Mouse (Mus musculus) liver, postnatal 0 days (tissue): ENCODE data around the gene Aamp. TPM values are rescaled to one million over a fixed set of nuclear protein-coding genes. Genes with fewer than 3 reads are reported as not detected.

Experiments used
- ATAC-seq: fragments of 200-750 bp; cut with Nextera tagmentation; 2 replicates; pipeline ENCODE4 v1.8.0; 2017; ENCODE audit warnings: mild to moderate bottlenecking, moderate library complexity
- DNase-seq: peaks from one replicate; pipeline ENCODE4 v3.0.0-alpha.2; 2016
- H3K27ac ChIP-seq: fragments of 300-500 bp; sonication (generic); 2 replicates; pipeline ENCODE4 v1.5.1; 2014; ENCODE audit warnings: antibody characterized with exemption, moderate library complexity, mild to moderate bottlenecking, low read depth
- H3K27me3 ChIP-seq: fragments of 300-500 bp; sonication (generic); 2 replicates; pipeline ENCODE4 v1.6.1; 2014; ENCODE audit warnings: low read length, control low read depth, mixed read lengths; ENCODE audit not compliant: insufficient read depth
- H3K36me3 ChIP-seq: fragments of 300-500 bp; sonication (generic); replicated peaks from 2 replicates; pipeline ENCODE4 v1.6.1; 2014; ENCODE audit warnings: mild to moderate bottlenecking, control low read depth, low read length, moderate library complexity, mixed read lengths; ENCODE audit not compliant: insufficient read depth
- H3K4me1 ChIP-seq: fragments of 300-500 bp; sonication (generic); 2 replicates; pipeline ENCODE4 v1.6.1; 2014; ENCODE audit warnings: antibody characterized with exemption, mild to moderate bottlenecking, control low read depth; ENCODE audit not compliant: insufficient read depth
- H3K4me2 ChIP-seq: fragments of 300-500 bp; sonication (generic); 2 replicates; pipeline ENCODE4 v1.6.1; 2014; ENCODE audit warnings: low read depth, mild to moderate bottlenecking, low read length, moderate library complexity, mixed read lengths
- H3K4me3 ChIP-seq: fragments of 300-500 bp; sonication (generic); 2 replicates; pipeline ENCODE4 v1.5.1; 2014; ENCODE audit warnings: low read depth, low read length
- H3K9ac ChIP-seq: fragments of 300-500 bp; sonication (generic); replicated peaks from 2 replicates; pipeline ENCODE4 v1.6.1; 2014; ENCODE audit warnings: mild to moderate bottlenecking, moderate library complexity
- H3K9me3 ChIP-seq: fragments of 300-500 bp; sonication (generic); 2 replicates; pipeline ENCODE4 v1.6.1; 2016; ENCODE audit warnings: mild to moderate bottlenecking, control low read depth, low read length, mixed read lengths
- CTCF ChIP-seq: sonication (generic); IDR thresholded peaks from 2 replicates; pipeline ENCODE4 v1.5.1; 2016; ENCODE audit warnings: antibody characterized with exemption, low read depth
- EP300 ChIP-seq: IDR thresholded peaks from 2 replicates; pipeline ENCODE4 v1.6.1; 2016; ENCODE audit warnings: antibody characterized with exemption, low read depth, mild to moderate bottlenecking
- WGBS: fragments of 180-500 bp; shearing (Covaris S2); extraction: QIAGEN DNeasy Blood & Tissue Kit; methylation state at CpG from one replicate; pipeline ENCODE4 v1.1.7; 2014; ENCODE audit not compliant: insufficient replicate concordance; 5-methylcytosine and 5-hydroxymethylcytosine counted together
- polyA plus RNA-seq: library from polyadenylated mRNA; unstranded; fragments of >200 nt; fragmentation: Nextera tagmentation; extraction: Ambion mirVana; gene quantifications from 2 replicates; pipeline ENCODE4 v1.2.1, GENCODE M21; 2015

Gene Aamp
- polyA plus RNA-seq, 1 experiment from 2014 or later: 109 TPM

DNA sequence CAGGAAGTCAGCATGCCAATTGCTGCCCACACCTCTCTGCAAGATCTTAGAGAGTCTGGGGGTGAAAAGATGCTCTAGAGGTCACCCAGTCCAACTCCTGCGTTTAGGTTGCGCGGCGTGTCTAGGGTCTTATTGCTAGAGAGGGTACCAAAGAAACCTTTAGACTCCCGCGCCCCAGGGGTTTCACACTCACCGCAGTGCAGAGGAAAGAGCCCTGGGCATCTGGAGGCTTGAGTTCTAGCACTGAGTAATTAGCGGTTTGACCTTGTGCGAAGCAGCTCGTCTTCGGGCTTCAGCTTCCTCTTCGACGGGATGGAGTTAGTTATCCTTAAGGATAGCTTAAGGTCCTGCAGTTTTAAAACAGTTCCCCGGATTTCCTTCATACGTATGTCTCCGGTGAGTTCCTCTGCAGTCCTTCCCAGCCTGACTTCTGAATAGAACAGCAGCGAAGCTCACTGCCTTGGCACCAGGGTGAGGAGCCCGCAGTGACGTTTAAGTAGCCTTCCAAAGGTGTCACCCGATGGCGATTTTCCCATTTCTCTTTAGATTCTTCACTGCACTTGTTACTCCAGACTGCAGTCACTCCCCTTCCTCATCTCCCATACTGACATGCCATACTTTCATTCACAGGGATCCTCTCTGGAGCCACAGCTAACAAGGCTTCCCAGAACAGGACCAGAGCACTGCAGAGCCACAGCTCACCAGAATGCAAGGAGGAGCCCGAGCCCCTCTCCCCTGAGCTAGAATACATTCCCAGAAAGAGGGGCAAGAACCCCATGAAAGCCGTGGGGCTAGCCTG is 873 bp upstream of the Aamp start:
- no peak for DNase-seq
- Histone ChIP-seq H3K4me3 (peak overlapping the region; percentile 76), H3K9ac (peak overlapping the region; percentile 68), H3K27ac (no peak overlapping the region), H3K4me1 (peaks cover 18% of the 10 kb centered on the region), H3K4me2 (peak overlapping the region; percentile 84), H3K27me3 (no peaks in the 10 kb centered on the region), H3K9me3 (no peaks in the 10 kb centered on the region), H3K36me3 (peaks cover 24% of the 10 kb centered on the region)
- no peak for TF ChIP-seq CTCF
- no peak for TF ChIP-seq EP300
- 4% methylated on average over 23 of the region's 23 CpGs for WGBS
- ATAC-seq: no peak

DNA sequence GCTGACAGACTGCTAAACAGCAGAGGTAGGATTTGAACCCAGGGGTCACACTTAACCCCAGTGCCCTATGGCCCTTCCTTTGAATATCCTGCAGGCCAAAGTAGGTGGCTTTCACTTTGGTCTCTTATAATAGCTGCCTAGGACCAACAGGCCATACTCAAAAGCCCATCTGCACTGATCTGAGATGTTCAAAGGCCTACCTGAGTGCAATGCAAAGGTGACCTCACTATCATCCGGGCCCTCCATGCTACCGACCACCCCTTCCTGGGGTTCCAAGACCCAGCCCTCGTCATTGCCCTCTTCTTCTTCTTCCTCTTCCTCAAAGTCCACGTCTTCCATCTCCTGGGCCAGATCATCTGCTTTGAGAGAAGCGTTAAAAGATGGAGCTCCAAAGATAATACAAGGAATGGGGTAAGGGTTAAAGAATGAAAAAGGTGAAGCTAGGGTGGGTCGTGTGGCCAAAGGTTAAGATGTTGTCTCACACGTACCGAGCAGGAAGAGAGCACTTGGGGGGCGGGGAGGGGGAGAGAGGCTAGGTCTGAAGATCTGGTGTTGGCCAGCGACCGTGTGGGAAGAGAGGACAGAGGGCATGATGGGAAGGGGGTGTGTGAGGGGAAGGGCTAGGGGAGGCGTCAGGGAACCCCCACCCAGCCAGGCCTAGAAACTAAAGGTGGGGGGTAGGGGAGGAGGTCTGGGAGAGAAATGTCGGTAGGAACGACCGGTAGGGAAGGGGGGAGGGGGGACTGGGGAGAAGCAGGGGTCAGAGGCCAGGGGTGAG is 663 bp downstream of the Aamp start:
- H3K9me3 ChIP-seq: no peaks in the 10 kb centered on the region
- H3K36me3 ChIP-seq: peaks cover 30% of the 10 kb centered on the region
- H3K4me2 ChIP-seq: peak overlapping the region; percentile 95
- peaks cover 16% of the 10 kb centered on the region for H3K4me1 ChIP-seq
- H3K27me3 ChIP-seq: no peaks in the 10 kb centered on the region
- WGBS: 8% methylated on average over 15 of the region's 15 CpGs
- peak overlapping the region; percentile 89 for H3K27ac ChIP-seq
- H3K9ac ChIP-seq: peak overlapping the region; percentile 85
- TF ChIP-seq EP300 (no peak), CTCF (no peak)
- DNase-seq (peak; percentile 70), ATAC-seq (peak; percentile 41)
- H3K4me3 ChIP-seq: peak overlapping the region; percentile 87

DNA sequence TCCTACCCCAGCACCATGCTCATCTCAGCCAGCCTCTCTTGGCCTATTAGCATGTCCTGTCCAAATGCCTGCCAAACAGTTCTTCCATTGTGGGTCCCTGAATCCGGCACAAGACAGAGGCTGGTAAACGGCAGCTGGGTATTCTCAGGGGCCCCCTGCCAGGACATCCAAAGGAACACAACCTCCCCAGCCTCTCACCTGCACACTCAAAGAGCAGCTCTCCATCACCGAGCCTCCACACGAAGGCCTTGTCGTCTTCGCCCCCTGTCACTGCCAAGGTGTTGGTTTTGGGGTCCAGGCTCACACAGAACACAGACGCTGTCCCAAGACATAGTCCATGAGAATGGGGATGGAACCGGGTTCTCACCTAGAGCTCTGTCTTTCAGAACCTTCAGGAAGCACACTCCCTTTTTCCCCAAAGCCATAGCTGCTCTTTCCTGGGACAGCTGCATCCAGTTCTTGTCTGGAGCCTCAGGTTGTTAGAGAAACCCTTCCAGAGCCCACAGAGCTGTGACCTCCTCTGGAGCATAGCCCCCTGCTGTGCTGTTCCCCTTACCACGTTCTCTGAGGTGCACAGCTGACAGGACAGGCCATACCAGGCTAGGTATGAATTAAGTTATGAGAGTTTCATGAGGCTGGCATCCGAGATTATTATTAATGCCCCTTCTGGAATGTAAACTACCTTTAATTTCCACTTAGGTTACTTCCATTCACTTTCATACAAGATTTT is 1.5 kb downstream of the Aamp start:
- DNase-seq: no peak
- H3K27me3 ChIP-seq: no peaks in the 10 kb centered on the region
- peaks cover 9% of the 10 kb centered on the region for H3K4me1 ChIP-seq
- no peak for ATAC-seq
- peaks cover 27% of the 10 kb centered on the region for H3K36me3 ChIP-seq
- H3K4me3 ChIP-seq: no peak overlapping the region
- WGBS: 84% methylated on average over 10 of the region's 10 CpGs
- no peak for TF ChIP-seq EP300
- no peak for TF ChIP-seq CTCF
- H3K9ac ChIP-seq: no peak overlapping the region
- no peaks in the 10 kb centered on the region for H3K9me3 ChIP-seq
- no peak overlapping the region for H3K27ac ChIP-seq
- H3K4me2 ChIP-seq: no peak overlapping the region; the same call in 1 of the 2 replicates

DNA sequence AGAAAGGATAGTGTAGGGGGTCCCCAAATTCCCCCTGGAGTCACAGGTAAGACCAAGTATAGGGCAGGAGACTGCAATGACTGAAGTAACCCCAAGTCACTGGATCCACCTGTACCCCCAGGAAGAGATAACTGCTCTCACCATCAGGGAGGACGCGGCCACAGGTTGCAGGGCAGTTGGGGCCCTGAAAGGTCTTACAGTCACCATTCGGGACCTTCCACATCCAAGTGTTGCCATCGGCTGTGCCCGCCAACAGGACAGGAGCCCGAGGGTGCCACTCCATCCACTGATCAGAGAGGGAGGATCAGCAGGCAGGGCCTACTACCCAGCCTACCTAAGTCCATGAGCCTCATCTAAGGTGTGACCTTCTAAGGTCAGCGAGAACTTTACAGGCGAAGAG is 2.7 kb downstream of the Aamp start:
- H3K9ac ChIP-seq: no peak overlapping the region
- H3K27ac ChIP-seq: no peak overlapping the region
- peaks cover 9% of the 10 kb centered on the region for H3K4me1 ChIP-seq
- 90% methylated on average over 8 of the region's 8 CpGs for WGBS
- ATAC-seq (no peak), DNase-seq (no peak)
- no peaks in the 10 kb centered on the region for H3K27me3 ChIP-seq
- H3K9me3 ChIP-seq: no peaks in the 10 kb centered on the region
- TF ChIP-seq CTCF: no peak
- no peak for TF ChIP-seq EP300
- no peak overlapping the region for H3K4me2 ChIP-seq
- no peak overlapping the region for H3K4me3 ChIP-seq
- peaks cover 25% of the 10 kb centered on the region for H3K36me3 ChIP-seq

DNA sequence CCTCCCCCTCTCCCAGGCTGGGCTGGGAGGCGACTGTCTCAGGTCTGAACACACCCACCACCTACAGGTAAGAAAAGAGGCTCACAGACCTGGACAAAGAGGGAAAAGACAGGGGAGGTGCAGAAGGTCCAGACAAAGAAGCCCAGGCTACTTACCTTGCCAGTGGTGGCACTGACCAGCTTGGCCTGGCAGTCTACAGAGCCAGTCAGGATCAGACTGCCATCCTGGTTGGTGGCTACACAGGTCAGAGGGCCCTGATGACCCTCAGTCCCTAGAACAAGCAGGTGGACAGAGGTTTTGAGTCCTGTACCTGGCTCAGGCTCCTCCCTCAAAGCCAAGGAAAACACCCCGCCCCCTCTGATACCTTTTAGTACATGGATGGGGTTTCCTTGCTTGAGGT is 3.2 kb downstream of the Aamp start:
- H3K36me3 ChIP-seq: peaks cover 25% of the 10 kb centered on the region
- 81% methylated on average over 2 of the region's 2 CpGs for whole genome bisulfite sequencing
- no peak overlapping the region for H3K4me3 ChIP-seq

More for the DNA sequence above, 3.2 kb downstream of the Aamp start:
- Histone ChIP-seq H3K27me3 (no peaks in the 10 kb centered on the region), H3K9me3 (no peaks in the 10 kb centered on the region), H3K27ac (no peak overlapping the region), H3K4me1 (peaks cover 9% of the 10 kb centered on the region), H3K4me2 (no peak overlapping the region), H3K9ac (no peak overlapping the region)
- ATAC-seq (no peak), DNase-seq (no peak)
- TF ChIP-seq CTCF (no peak), EP300 (no peak)
